Mouse (Mus musculus) c-Kit-negative CD71-positive TER-119-positive erythroid progenitor cells, embryonic 14.5 days (primary cell): ENCODE measurements around the gene Rmdn3.

ENCODE experiments used
- DNase-seq: peaks from one replicate; pipeline ENCODE4 v3.0.0-alpha.2; 2013; ENCODE audit warnings: low read depth, low spot score

Rmdn3 gene

DNA sequence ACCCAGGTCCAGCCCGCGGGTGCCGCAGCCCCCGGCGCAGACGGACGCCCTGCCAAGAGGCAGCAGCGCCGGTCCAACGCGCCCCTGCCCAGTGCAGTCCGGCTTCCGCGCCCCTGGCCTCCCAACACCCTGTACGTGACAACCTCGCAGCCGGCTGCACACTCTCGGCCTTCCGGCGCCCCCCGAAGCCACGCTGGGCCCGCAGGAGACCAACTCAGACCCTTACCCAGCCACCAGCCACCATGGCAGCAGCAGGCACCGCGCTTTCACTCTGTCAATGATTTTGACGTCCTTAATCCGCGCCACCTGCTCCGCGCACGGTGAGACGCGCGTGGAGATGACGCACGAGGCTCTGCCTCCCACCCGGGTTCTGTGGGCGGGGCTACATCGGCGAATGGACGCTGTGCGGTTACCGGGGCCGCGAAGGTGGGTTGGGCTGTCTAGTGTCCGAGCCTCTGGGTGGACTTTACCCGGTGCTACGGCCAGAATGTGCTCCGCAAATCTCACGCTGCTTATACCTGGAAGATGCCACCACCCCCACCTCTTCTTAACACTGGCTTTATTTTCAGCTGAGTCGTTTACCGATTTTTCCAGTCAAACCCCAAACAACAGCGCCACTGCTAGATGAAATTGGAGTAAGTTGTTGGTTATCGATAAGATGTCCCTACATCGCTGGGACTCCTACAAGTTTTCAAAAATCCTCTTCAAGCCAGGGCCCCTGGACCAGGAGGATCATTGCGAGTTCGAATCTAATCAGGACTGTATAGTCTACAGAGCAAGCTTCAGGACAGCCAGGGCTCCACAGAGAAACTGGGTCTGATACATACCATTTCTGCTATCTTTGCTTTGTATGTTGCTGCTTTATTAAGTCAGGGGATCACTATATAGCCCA is at the start of gene Rmdn3:
Gene Rmdn3 (minus strand): TSS at position 354 of the 892 bp plus-strand sequence.
- DNase-seq = peak; percentile 90

DNA sequence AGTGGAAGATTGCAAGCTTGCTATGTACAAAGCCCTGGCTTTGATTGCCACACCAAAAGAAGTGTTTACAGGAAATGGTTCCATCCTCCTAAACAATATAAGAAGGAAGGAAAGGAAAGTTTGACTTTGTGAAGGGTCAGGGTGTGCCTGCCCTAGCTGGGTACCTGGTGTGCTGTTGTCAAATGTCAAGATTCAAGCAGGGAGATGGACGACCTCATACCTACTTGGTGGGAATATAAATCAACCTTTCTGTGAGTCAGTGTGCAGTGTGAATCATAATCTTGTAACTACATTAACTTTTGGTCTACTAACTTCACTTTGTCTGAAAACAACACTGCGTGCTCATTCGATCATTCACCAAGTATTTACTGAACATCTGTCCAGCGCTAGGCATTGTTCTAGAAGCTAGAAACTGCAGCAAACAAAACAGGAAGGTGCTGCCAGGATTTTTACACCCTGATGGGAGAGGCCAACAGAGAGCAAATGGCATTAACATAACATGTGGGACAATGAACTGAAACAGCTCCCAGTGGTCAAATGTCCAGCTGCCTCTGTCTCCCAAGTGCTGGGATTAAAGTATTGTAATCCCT is 47.1 kb upstream of the Rmdn3 start:
- no peak for DNase-seq

DNA sequence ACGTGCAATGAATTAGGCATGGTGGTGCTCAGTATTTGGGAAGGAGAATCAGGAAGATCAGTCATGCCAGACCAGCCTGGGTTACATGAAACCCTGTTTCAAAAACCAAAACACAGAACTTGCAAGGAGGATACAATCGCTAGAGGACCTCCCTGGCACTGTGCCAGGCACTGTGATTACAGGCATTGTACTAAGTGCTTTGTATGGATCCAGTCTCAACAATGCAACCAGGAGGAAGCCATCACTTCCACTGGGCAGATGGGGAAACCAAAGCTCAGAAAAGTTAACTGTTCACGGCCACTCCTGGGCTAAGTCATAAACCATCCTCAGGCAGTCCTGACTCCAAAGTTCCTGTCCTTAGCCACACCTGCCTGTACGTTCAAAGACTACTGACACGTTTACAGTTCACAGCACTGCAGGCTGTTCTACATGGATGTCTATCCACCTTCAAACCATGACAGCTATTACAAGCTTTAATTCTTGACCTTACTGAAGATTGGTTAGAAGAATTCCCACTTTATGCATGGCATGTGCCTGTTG is 46.1 kb upstream of the Rmdn3 start:
- no peak for DNase-seq

DNA sequence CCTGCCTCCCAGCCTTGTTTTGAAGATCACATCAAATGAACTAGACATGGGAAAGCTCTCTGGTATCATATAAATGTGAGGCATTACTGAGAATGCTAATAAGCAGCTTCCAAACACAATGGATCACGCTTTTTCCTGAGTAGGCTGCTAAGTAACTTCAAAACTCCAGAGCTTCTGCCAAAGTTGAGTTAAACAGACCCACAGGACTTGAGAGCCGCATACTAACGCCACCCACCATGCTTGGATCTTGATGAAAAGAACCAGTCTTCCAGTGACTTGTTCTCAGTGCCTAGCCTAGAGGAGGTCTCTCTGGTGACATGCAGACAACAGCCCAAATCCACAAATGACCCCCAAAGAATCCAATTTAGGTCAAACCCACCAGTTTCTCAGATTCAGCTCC is 42.1 kb upstream of the Rmdn3 start:
- no peak for DNase-seq

DNA sequence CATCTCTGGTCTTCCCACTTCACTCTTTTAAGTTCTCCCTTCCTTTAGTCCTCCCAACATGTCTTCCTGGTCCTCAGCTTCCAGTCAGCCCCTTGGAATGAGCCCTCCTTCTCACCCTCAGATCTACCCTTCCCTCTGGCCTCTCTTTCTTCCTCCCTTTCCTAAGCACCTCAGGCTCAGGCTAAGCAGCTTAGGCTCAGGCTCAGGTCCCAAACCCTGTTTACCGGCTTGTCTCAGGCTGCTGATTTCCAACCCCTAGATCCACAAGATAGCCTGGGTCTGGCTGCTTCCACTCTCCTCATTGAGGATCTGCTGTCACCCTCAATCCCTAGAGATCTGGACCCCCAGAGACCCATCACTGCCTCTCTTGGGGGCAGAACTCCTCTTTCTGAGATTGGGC is 41.2 kb upstream of the Rmdn3 start:
- DNase-seq = no peak

DNA sequence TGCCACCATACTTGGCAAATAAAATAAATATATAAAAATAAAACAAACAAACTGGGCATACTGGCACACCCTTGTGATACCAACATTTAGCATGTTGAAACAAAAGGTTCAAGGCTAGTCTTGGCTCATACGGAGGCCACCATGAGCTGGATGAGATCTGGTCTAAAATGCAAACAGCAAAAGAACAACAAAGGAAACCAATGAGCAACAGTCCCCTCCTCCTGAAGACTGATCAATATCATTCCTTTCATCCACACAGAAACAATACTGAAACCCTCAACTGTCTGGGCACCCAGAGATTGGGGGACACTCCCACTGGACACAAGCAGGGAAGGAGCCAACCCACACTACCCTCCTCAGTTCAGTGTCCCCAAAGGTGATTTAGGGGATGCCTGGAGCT is 40.7 kb upstream of the Rmdn3 start:
- DNase-seq = no peak

DNA sequence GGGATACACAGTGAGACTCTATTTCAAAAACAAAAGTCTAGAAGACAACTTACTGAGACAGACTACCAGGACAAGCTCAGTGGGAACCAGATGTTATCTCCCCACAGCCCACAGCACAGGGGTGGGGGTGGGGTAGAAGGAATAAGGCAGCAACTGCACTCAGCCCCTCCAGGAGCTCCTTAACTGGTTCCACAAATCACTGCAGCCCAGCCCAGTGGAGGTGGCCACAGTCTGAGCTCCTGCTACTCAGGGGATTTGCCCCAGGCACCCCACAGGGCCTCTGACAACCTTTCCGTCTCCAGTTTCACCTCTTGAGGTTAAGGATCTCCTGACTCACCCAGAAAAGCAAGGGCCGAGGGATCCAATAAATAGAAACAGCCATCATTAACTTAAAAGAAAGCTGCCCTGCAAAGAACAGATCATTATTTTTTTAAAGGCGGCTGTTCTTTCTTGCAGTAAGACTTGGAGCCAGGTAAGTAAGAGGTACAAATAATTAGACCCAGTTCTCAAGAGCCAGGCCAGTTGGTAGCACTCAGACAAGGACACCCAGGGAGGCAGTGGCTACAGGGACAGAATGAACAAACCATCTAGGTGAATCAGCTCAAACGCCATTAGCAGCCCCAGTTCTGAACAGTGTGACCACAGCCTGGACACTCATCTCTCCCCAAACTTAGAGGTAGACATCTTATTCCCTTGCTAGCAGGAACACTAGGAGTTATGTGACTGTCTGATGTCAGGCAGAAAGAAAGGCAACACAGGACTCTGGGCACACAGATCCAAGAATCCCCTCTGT is 39.7 kb upstream of the Rmdn3 start:
- DNase-seq = no peak

DNA sequence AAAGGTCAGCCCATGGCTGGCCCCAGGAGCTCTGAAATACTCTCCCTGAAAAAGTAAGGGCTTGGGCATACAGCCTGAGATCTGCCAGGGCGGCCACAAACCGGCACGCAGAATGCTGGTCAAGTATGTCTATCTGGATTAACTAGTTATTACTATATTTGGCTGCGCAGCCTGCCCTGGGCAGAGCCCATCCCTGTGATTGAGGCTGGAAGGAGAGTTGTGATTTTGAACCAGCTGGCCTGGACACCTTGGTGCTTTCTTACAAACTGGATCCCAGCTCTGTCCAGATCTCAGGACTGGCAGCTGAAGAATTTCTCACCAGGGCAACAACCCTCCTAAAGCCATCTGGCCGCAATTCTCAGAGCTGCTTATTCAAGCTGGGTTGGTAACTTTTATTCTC is 37.3 kb upstream of the Rmdn3 start:
- DNase-seq = no peak

DNA sequence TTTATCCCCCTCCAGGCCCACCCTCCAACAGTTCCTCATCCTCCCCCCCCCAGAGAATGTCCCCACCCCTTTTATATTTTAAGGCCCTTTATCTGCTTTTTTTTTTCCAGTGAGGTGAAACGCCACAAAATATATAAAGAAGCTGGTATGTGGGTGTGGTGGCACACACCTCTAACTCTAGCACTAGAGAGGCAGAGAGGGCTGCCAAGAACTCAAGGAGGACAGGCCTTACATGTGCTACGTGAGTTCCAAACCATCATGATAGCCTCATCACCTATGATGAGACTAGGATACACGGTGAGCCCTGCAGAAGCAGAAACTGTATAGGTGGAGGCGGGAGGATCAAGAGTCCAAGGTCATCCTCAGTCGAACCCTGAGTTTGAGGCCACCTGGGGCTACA is 34.1 kb upstream of the Rmdn3 start:
- DNase-seq = no peak

DNA sequence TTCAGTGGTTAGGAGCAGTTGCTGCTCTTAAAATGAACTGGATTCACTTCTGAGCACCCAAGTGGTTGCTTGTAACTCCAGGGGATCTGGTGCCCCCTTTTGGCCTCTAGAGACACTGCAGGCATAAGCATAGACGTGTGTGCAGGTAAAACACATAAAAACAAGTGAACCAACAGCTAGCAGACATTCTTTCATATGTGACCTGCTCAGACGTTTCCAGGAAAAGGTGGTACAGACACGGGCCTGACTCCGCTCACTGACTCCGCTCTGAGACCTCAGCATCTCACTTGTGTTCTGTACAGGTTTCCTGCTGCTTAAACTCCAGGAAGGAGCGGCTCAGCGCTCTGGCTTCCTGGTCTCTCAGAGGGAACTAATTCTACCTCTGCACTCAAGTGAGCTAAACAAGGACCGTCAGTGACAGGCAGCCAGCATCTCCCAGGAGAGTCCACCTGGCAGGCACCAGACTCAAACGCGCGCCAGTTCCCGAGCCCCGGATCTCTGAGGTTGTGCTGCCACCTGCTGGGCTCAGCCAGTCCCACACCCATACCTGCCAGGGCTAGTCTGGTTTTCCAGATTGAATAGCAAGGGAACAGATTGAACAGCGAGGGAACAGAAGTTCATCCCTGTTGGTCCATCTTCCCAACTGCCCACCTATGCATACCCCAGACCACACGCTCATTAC is 32.3 kb upstream of the Rmdn3 start:
- peak; percentile 79 for DNase-seq

DNA sequence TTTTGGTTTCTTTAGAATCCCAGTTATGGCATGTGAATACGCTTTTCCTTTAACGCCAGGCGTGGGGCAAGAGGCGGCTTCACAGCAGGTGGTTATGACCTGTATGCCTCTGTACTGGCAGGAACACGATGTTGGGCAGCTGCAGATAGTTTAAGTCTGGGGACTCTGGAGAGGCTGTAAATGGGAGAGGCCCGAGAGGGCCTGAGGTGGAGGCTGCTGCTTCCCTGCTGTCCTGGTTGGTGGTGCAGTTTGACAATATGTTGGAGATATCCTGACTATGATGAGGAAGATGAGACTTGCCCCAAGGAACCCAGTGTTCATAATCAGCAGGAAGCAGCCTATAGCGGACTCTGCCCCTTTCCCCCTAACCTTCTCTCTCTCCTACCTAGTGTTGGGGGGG is 26.1 kb upstream of the Rmdn3 start:
- DNase-seq = no peak

DNA sequence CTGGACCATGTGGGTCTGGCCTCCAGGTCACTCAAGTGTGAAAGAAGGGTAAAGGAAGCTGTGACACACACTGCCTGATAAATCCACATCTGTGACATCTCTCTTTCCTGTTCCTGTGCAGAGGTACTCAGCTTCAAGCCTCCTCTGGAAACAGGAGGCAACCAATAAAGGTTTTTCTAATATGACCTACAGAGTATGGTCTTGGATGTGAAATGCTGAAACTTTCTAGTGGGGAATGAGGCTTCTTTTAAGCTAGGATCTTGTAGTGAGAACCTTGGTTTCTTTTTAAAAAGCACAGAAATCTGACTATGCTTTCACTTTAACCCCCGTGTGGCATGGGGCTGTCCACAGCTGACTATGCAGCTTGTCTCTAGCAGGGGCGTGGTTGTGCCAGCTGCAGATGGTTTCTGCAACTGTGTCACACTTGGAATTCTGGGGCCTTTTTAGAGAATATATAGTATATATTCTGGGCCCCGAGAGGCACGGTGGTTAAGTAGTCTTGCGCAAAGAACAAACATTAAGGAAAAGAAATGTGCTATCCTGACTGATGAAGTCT is 20.6 kb upstream of the Rmdn3 start:
- no peak for DNase-seq

DNA sequence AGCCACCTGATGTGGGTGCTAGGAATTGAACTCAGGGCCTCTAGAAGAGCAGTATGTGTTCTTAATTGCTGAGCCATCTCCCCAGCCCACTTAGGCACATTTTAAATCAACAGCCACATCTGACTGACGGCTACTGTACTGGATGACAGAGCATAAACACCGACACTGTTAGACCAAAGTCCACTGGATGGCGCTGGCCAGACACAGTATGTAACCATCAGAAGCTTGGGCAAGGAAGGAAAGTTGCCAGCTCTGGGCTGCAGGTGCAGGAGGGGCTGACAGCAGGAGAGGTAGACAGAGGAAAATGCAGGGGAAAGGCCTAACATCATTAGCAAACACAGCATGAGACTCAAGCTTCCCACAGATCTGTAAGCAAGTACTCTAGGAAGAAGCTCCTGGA is 19.9 kb upstream of the Rmdn3 start:
- no peak for DNase-seq

DNA sequence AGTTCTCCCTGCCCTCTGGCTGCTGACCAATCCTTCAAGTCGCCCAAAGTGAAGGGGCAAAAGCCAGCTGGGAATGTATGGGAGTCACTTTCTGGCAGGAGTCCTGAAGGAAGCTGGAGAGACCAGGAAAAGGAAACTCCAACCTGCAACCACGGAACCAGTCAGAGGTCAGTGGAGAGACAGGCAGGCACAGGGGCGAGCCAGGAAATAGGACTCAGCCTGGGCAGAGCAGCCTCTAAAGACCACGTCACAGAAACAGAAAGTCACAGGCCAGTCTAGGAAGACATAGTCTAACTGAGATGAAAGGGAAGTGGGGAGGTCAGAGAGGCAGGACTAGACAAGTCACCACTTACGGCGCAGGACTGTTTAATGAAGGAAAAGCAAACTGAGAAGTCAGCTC is 18.8 kb upstream of the Rmdn3 start:
- no peak for DNase-seq

DNA sequence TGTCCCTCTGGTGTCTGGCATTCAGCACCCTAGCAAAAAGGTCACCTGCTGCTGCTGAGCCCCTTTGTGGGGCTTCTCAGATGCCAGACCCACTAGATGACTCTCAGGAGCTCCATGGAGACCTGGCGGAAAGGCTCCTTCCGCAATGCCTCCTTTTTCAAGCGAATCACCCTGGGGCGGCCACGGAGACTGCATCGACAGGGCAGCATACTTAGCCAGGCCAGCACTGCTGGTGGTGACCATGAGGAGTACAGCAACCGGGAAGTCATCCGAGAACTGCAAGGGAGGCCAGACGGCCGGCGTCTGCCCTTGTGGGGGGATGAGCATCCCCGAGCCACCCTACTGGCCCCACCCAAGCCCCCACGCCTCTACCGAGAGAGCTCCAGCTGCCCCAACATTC is 18.0 kb upstream of the Rmdn3 start:
- DNase-seq = no peak

DNA sequence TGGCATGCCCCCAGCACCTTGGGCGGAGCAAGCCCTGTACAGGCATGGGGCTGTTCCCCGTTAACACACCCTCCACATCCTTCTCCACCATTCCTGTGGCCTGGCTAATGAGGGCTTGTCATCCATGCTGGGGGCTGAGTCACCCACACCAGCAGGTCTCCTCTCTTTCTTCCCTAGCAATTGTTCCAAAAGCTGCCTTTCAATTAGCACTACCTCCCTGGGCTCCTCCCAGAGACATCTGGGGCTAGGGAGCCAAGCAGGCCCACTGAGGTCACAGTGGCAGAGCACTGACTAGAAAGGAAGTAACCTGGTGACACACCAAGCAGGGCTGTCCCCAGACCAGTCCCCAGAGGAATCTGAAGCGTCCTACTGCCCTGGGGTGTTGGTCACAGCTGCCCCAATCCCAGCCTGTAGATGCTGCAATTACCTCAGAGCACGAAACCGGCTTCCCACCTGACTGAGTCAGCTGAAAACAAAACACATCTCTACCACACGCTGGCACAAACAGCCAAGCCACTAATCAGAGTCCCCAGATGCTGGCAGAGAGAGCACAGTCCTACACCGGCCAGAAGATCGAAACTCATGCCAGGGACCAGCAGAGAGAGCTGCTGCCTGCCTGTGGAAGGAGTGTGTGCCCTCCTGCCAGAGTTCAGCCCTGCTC is 17.3 kb upstream of the Rmdn3 start, which contains the start of gene Gm14137:
Gene Gm14137 (plus strand): TSS at position 519 of the 661 bp plus-strand sequence.
- no peak for DNase-seq

DNA sequence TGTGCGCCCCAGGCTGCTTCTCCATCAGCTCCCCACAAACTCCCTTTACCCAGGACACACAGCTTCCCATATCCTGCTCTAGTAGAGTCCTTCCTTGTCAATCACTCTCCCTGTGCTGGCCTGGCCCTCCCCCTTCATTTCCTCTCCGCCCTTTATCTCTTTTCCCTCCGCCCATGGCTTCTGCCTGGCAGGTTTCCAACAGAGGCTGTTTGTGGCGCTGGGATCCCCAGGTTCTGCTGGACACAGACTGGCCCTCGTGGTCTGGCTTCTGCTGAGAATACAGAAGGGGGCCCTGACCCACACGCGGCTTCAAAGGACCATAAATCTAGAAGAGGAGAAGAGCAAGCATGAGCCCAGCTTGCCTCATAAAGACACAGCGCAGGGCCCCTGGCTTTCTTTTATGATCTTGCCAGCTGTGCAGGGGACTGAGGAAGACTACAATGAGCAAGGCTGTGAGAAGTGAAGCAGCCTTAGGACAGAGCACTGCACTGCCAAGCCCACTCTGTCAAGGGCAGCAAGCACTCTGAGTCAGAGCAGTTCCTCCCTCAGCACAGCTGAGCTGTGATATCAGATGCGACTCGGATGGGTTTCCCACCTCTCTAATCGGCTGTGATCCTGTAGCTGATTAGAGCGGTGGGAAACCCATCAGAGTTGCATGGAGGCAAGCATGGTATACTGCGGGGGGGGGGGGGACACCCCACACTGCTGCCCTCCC is 16.2 kb upstream of the Rmdn3 start:
- DNase-seq = no peak

DNA sequence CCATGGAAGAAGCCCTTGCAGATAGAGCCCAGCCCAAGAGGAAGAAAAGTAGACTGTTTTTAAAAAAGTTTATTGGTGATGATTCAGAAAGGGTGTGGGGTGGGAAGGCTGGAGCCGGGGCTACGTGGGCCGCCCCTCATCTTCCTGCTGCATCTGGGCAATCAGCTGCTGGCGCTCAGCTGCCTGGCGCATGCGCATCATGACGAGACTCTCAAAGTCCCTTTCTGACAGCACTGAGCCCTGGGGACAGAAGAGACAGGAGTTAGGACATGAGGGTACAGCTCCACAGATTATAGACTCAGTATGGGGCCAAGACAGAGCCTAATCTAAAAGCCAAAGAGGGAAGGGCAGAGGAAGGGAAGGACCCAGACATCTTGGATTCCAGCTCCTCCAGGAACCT is 15.6 kb upstream of the Rmdn3 start:
- no peak for DNase-seq

DNA sequence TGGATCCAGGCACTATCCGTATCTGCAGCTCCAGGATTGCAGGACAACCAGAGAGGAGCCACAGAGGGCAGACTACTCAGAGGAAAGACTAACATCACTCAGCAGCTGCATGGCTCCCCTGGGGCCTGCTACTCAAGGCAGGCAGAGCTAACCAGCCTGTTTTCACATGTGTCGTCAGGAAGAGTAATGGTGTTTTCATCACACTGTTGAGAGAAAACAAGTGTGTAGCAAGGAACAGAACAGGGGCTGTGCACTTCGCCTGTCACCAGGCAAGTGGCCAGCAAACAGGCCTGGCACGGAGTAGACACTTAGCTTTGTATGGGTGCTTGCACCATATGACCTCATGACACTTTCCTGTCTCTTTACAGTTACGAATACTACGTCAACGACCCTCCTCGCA is 14.7 kb upstream of the Rmdn3 start:
- no peak for DNase-seq

DNA sequence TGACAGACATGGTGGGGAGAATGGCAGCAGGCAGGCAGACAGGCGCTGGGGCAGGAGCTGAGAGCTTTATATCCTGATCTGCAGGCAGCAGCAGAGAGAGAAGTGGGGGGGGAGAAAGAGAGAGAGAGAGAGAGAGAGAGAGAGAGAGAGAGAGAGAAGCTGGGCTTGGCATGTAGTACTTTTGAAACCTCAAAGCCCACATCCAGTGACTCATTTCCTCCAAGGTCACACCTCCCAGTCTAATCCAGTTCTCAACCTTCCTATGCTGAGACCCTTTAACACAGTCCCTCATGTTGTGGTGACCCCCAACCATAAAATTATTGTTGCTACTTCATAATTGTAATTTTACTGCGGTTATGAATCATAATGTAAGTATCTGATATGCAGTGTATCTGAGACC is 13.4 kb upstream of the Rmdn3 start:
- DNase-seq = no peak
